Mouse (Mus musculus) embryonic facial prominence, embryonic 15.5 days (tissue): ENCODE results near the gene Lrp4. TPM values are rescaled to one million over a fixed set of nuclear protein-coding genes. Genes with fewer than 3 reads are reported as not detected.

Experiments
- ATAC-seq: fragments of 200-750 bp; cut with Nextera tagmentation; 2 replicates; pipeline ENCODE4 v1.8.0; 2017; ENCODE audit warnings: low read depth, moderate TSS enrichment; ENCODE audit not compliant: insufficient number of reproducible peaks, low FRiP score, low TSS enrichment
- H3K27ac ChIP-seq: fragments of 300-500 bp; sonication (generic); replicated peaks from 2 replicates; pipeline ENCODE4 v1.5.1; 2015; ENCODE audit warnings: mild to moderate bottlenecking, inconsistent platforms
- H3K27me3 ChIP-seq: fragments of 300-500 bp; sonication (generic); 2 replicates; pipeline ENCODE4 v1.6.1; 2015; ENCODE audit warnings: inconsistent platforms
- H3K36me3 ChIP-seq: fragments of 300-500 bp; sonication (generic); 2 replicates; pipeline ENCODE4 v1.6.1; 2015; ENCODE audit warnings: mild to moderate bottlenecking, inconsistent platforms
- H3K4me1 ChIP-seq: fragments of 300-500 bp; sonication (generic); 2 replicates; pipeline ENCODE4 v1.6.1; 2015; ENCODE audit warnings: inconsistent platforms
- H3K4me2 ChIP-seq: fragments of 300-500 bp; sonication (generic); replicated peaks from 2 replicates; pipeline ENCODE4 v1.6.1; 2015; ENCODE audit warnings: mild to moderate bottlenecking, inconsistent platforms
- H3K4me3 ChIP-seq: fragments of 300-500 bp; sonication (generic); replicated peaks from 2 replicates; pipeline ENCODE4 v1.5.1; 2015; ENCODE audit warnings: mild to moderate bottlenecking, inconsistent platforms
- H3K9ac ChIP-seq: fragments of 300-500 bp; sonication (generic); 2 replicates; pipeline ENCODE4 v1.6.1; 2015; ENCODE audit warnings: inconsistent platforms
- H3K9me3 ChIP-seq: fragments of 300-500 bp; sonication (generic); replicated peaks from 2 replicates; pipeline ENCODE4 v1.6.1; 2016; ENCODE audit warnings: inconsistent platforms
- WGBS: fragments of 180-500 bp; shearing (Covaris S2); methylation state at CpG from one replicate; pipeline ENCODE4 v1.1.7; 2015; 5-methylcytosine and 5-hydroxymethylcytosine counted together
- polyA plus RNA-seq: library from polyadenylated mRNA; unstranded; fragments of >200 nt; fragmentation: Nextera tagmentation; extraction: Ambion mirVana; gene quantifications from 2 replicates; pipeline ENCODE4 v1.2.1, GENCODE M21; 2015

Lrp4 gene
- polyA plus RNA-seq, 1 experiment from 2014 or later = 11.1 TPM

DNA sequence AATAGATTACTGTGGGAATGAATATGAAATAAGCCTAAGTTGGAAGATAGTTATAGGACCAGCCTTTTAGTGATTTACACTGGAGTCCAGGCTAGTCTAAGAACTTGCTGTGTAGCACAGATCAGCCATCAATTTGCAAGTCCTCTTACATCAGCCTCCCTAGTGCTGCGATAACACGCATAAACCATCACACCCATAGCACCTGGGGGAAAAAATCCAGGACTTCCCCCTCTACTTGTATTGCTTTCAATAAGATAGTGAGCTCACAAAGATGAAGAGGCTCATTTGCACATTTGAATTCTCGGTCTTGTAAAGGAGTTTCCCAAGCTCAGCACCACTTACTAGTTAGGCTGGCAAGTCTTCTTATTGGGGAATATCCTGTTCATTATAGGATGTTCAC lies 2.9 kb upstream of the Lrp4 start:
- no peaks in the 10 kb centered on the region for H3K9me3 ChIP-seq
- H3K4me3 ChIP-seq = no peak overlapping the region
- H3K27me3 ChIP-seq = no peaks in the 10 kb centered on the region
- H3K4me2 ChIP-seq = no peak overlapping the region
- H3K36me3 ChIP-seq = no peaks in the 10 kb centered on the region
- 81% methylated on average over 3 of the region's 3 CpGs for WGBS
- H3K9ac ChIP-seq = no peak overlapping the region
- H3K4me1 ChIP-seq = peaks cover 13% of the 10 kb centered on the region; the same call in 1 of the 2 replicates
- H3K27ac ChIP-seq = no peak overlapping the region
- no peak for ATAC-seq

DNA sequence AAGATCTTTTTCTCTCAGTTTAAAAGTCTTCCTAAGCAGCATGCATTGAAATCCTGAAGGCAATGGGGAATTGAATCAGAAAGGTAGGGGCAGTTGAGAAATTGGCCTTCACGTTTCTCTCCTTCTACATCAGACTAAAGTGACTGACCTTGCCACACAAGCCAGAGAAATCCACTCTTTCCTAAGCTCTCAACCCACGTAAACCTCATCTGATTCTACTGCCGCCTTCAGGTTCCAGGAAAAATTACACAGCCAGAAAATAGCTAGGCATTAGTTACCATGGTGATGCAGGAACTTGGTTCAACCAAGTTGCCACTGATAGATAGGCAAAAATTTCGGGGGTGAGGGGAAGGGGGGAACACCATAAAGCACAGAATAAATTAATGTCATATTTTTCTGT lies 1.5 kb upstream of the Lrp4 start:
- Histone ChIP-seq H3K27me3 (no peaks in the 10 kb centered on the region), H3K27ac (no peak overlapping the region), H3K9ac (no peak overlapping the region), H3K4me1 (peaks cover 20% of the 10 kb centered on the region), H3K4me2 (no peak overlapping the region), H3K9me3 (no peaks in the 10 kb centered on the region), H3K4me3 (no peak overlapping the region), H3K36me3 (no peaks in the 10 kb centered on the region)
- 2% methylated on average over 4 of the region's 4 CpGs for WGBS
- no peak for ATAC-seq

DNA sequence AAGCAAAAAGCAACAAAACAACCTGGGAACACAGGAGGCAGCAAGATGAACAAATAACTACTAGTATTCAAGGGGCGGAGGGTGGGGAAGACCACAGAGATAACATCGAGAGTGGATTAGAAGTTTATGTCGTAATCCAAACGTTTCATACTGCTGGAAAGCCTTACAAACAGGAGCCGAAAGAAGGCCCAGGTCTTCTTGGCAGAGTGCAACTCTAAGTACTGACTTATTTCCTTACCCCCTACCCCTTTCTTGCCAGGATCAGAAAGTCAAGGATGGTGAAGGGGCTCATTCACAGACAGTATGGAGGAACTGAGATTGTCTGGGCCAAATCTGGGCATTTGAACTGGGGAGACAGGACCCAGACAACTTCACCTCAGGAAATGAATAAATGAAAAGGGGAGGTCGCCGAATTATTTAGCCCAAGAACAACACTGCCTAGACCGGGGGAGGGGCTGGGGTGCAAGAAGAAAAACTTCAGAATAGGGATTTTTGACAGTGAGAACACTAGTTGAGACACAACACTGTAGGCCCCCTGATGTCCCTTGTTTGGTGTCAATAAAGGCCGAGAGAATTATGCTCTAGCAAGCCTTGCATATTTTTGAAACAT lies 715 bp upstream of the Lrp4 start:
- no peak for ATAC-seq
- H3K27me3 ChIP-seq = no peaks in the 10 kb centered on the region
- WGBS = 43% methylated on average over 9 of the region's 9 CpGs
- H3K4me1 ChIP-seq = peaks cover 28% of the 10 kb centered on the region
- no peaks in the 10 kb centered on the region for H3K36me3 ChIP-seq
- H3K4me2 ChIP-seq = peak overlapping the region; percentile 84
- peak overlapping the region; percentile 82 for H3K4me3 ChIP-seq
- H3K9ac ChIP-seq = no peak overlapping the region; the same call in 1 of the 2 replicates
- H3K27ac ChIP-seq = peak overlapping the region; percentile 96
- H3K9me3 ChIP-seq = no peaks in the 10 kb centered on the region

DNA sequence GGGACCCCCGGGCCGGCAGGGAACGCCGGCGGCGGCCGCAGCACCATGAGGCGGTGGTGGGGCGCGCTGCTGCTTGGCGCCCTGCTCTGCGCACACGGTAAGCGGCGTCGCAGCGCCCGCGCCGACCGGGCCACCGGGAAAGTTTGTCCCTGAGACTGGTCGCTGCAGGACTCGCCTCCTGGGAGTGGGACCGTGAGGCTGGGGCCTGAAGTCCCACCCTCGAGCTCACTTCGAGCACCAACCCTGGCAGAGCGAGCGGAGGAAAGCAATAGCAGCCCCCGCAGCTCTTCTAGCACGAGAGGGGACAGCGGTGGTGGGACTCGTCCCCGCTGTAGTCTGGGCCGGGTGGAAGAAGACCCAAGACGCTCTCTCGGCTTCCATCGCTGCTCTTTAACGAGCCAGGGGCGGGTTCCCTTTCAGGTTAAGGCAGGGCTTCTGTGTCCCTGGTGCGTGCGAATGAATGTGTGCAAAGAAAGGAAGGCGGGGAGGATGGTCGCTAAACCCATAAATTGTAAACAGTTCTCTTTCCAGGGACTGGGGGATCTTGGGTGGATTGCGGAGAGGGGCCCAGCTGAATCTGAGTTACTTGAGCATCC lies 443 bp downstream of the Lrp4 start:
- H3K4me1 ChIP-seq = peaks cover 39% of the 10 kb centered on the region
- ATAC-seq = peak; percentile 13
- peak overlapping the region; percentile 96 for H3K27ac ChIP-seq
- H3K36me3 ChIP-seq = no peaks in the 10 kb centered on the region
- H3K27me3 ChIP-seq = no peaks in the 10 kb centered on the region
- H3K4me2 ChIP-seq = peak overlapping the region; percentile 84
- WGBS = under 1% methylated on average over 45 of the region's 45 CpGs
- peak overlapping the region; percentile 81 for H3K9ac ChIP-seq
- peak overlapping the region; percentile 82 for H3K4me3 ChIP-seq
- no peaks in the 10 kb centered on the region for H3K9me3 ChIP-seq

DNA sequence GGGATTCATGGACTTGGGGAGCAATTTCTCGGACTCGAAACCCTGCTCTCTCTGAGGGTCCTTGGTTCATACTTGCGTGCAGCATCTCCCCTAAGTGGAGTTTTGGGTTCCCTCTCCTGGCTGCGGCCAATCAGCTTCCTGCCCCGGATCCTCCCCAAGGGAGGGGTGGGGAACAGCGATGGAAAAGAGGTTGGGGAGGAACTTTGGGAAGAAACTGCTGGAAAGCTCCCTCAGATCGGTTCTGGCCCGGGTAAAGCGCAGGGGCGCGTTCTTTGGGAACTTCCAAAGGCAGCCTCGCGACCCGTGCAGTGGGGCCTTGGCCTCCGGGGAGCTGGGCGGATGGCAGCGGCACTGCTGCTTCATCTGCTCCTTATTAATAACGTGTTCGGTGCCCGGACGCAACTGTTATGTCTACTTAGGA lies 951 bp downstream of the Lrp4 start:
- Histone ChIP-seq H3K4me3 (peak overlapping the region; percentile 82), H3K4me1 (peaks cover 44% of the 10 kb centered on the region), H3K36me3 (no peaks in the 10 kb centered on the region), H3K4me2 (peak overlapping the region; percentile 84), H3K9ac (peak overlapping the region; percentile 81), H3K9me3 (no peaks in the 10 kb centered on the region), H3K27me3 (no peaks in the 10 kb centered on the region), H3K27ac (peak overlapping the region; percentile 96)
- 1% methylated on average over 21 of the region's 21 CpGs for WGBS
- peak; percentile 72 for ATAC-seq

DNA sequence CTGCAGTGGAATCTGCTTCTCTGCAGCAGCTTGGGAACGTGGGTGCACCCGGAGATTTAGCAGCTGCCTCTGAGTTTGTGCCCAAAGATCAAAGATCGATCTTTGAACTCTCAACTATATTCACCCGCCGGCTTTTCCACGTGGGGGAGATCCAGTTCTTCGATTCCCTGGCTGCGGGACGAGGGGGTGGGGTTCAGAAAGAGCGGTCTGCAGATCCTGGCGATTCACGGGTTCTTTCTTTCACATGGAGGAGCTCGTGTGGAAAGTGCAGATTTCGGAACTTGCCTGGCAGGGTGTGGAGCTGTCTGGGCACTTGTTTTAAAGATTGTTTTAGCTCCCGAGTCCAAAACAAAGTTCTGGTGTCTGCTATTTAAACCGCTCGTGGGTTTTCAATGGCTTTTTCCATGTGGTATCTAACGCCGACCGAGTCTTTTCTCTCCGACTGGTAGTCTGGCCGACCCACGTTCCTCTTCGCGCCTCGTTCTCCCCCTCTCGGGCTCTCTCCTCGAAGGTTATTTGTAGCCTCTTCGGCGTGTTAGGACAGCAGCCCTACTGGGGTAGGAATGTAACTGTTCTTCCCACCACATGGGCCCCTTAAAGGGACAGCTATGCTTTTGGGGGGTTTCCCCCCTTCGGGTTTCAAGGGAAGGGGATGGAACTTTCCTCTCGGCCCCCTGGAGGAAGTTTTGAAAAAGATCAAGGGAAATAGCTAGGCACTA lies 1.5 kb downstream of the Lrp4 start:
- no peaks in the 10 kb centered on the region for H3K9me3 ChIP-seq
- H3K4me3 ChIP-seq = peak overlapping the region; percentile 82
- H3K4me2 ChIP-seq = peak overlapping the region; percentile 84
- no peaks in the 10 kb centered on the region; the same call in 1 of the 2 replicates for H3K36me3 ChIP-seq
- H3K27ac ChIP-seq = peak overlapping the region; percentile 96
- no peak; the same call in 1 of the 2 replicates for ATAC-seq
- no peaks in the 10 kb centered on the region for H3K27me3 ChIP-seq
- 0% methylated on average over 32 of the region's 32 CpGs for WGBS
- peaks cover 49% of the 10 kb centered on the region for H3K4me1 ChIP-seq
- peak overlapping the region; percentile 81 for H3K9ac ChIP-seq

DNA sequence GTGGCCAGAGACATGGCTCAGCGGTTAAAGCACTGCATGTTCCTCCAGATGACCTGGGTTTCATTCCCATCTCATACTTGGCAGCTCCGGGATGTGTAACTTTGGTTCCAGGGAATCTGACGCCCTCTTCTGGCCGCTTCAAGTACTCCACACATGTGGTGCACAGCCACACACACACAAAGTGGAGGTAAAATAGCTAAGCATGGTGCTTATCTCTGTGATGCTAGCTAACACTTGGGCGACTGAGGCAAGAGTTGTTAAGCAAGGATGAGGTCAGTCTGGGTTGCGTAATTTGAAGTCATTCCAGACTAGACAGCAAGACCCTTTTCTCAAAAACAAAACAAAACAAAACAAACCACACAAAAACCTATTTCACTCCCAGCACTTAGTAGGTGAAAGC lies 2.8 kb downstream of the Lrp4 start:
- Histone ChIP-seq H3K4me1 (peaks cover 49% of the 10 kb centered on the region), H3K4me3 (peak overlapping the region; percentile 82; the same call in 1 of the 2 replicates), H3K9me3 (no peaks in the 10 kb centered on the region), H3K27me3 (no peaks in the 10 kb centered on the region), H3K27ac (0 out of 2 replicates have a peak overlapping the region, but pooled peaks have one; percentile 96), H3K9ac (no peak overlapping the region), H3K4me2 (peak overlapping the region; percentile 84; the same call in 1 of the 2 replicates), H3K36me3 (no peaks in the 10 kb centered on the region; the same call in 1 of the 2 replicates)
- WGBS = 93% methylated on average over 6 of the region's 6 CpGs
- ATAC-seq = no peak

DNA sequence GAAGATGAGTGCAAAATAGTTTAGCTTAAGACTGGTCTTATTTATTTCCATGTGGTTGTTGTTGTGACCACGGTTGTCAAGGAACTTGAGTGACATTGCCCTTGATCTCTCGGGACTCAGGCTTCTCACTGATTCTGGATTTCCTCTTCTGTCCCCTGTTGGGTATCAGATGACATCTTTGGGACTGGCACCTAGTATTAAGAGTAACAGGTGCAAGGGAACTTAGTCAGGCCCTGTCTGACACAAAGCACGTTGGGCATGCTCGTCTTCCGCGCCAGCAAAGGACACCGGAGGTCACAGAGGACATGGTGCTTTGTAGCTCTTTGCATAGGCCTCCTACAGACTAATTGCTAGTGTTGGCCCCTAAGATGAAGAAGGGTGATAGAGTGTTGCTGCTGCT lies 3.5 kb downstream of the Lrp4 start:
- no peaks in the 10 kb centered on the region for H3K27me3 ChIP-seq
- H3K4me1 ChIP-seq = peaks cover 49% of the 10 kb centered on the region
- no peak for ATAC-seq
- 51% methylated on average over 7 of the region's 7 CpGs for WGBS
- no peak overlapping the region for H3K27ac ChIP-seq
- 0 out of 2 replicates have a peak overlapping the region, but pooled peaks have one; percentile 22 for H3K4me2 ChIP-seq
- H3K4me3 ChIP-seq = no peak overlapping the region
- H3K36me3 ChIP-seq = no peaks in the 10 kb centered on the region; the same call in 1 of the 2 replicates
- no peak overlapping the region for H3K9ac ChIP-seq
- no peaks in the 10 kb centered on the region for H3K9me3 ChIP-seq

DNA sequence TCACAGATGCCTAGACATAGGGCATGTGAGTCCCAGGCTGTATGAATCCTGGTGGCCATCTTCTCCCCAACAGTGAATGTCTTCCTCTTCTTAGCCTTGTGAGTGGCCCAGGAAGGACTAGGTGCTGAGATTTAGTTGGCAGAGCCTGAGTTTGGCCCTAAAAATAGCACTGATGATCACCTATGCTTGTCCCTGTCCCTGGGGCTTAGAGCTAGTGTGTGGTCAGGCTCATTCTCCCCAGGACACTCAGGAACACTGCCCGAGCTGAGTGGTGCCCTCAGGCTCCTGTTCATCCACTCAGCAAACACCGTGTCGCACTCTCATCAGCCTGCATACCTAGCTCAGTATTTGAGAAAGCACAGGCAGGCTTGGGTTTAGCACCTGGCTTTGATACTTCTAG lies 4.0 kb downstream of the Lrp4 start:
- Histone ChIP-seq H3K4me3 (no peak overlapping the region), H3K27me3 (no peaks in the 10 kb centered on the region), H3K36me3 (no peaks in the 10 kb centered on the region; the same call in 1 of the 2 replicates), H3K9ac (no peak overlapping the region), H3K27ac (peak overlapping the region; percentile 76), H3K9me3 (no peaks in the 10 kb centered on the region), H3K4me2 (peak overlapping the region; percentile 22), H3K4me1 (peaks cover 47% of the 10 kb centered on the region)
- ATAC-seq = no peak
- 34% methylated on average over 3 of the region's 3 CpGs for WGBS

DNA sequence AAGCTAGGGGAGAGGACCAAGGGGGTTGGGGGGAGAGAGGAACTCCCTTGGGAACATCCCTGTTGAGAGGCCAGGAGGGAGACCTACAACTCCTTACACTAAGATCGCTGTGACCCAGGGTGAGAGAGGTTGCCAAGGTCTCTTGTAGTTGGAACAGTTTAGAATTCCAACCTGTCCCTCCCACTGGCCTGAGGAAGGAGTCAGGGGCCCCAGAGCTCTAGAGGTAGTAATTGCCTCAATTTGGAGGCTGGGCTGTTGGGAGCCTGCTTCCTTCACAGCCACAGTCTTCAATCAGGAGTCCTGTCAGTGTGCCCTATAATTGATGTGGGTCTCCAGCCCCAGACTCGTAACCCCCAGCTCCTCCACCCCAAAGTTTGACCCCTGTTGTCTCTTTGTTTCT lies 4.9 kb downstream of the Lrp4 start:
- H3K27me3 ChIP-seq = no peaks in the 10 kb centered on the region
- H3K27ac ChIP-seq = peak overlapping the region; percentile 76
- WGBS = 15% methylated on average over 2 of the region's 2 CpGs

DNA sequence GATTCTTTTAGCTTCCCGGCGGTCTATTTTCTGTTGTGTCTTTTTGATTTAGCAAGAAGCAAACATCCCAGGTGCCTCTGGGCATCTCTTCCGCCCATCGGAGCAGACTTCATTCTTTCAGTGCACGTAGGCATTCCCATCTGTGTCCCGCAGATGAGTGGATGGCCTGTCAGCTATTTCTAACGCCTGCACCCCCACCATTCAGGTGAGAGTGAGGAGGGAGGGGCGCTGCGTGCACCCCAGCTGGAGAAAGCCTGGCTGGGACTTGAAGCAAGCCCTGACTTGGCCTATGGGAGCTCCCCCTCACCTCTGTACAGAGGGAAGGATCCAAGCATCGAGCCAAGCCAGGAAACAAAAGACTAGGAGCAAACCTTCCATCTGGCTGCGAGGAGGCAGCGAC lies 5.4 kb downstream of the Lrp4 start:
- Histone ChIP-seq H3K4me1 (peaks cover 45% of the 10 kb centered on the region), H3K9me3 (no peaks in the 10 kb centered on the region), H3K4me3 (peak overlapping the region; percentile 2; the same call in 1 of the 2 replicates), H3K27ac (peak overlapping the region; percentile 76), H3K4me2 (peak overlapping the region; percentile 22), H3K9ac (no peak overlapping the region), H3K36me3 (no peaks in the 10 kb centered on the region; the same call in 1 of the 2 replicates), H3K27me3 (no peaks in the 10 kb centered on the region)
- 0 out of 2 replicates have a peak, but pooled peaks have one; percentile 17 for ATAC-seq
- 24% methylated on average over 12 of the region's 12 CpGs for WGBS

More for the DNA sequence above, 4.9 kb downstream of the Lrp4 start:
- Histone ChIP-seq H3K4me1 (peaks cover 45% of the 10 kb centered on the region), H3K36me3 (no peaks in the 10 kb centered on the region; the same call in 1 of the 2 replicates), H3K9me3 (no peaks in the 10 kb centered on the region), H3K4me2 (peak overlapping the region; percentile 22), H3K4me3 (no peak overlapping the region), H3K9ac (no peak overlapping the region)
- ATAC-seq = no peak
